Mouse (Mus musculus) kidney, postnatal 0 days (tissue): Measurements from ENCODE around the gene Slc50a1. TPM values are rescaled to one million over a fixed set of nuclear protein-coding genes. Genes with fewer than 3 reads are reported as not detected.
A peak's percentile ranks its signal among the peaks of the same experiment; 100 is the strongest.

Experiments
- ATAC-seq: fragments of 200-750 bp; cut with Nextera tagmentation; replicated peaks from 2 replicates; pipeline ENCODE4 v1.8.0; 2017; ENCODE audit warnings: low read depth, moderate number of reproducible peaks, moderate TSS enrichment, moderate library complexity; ENCODE audit not compliant: low FRiP score
- DNase-seq: peaks from one replicate; pipeline ENCODE4 v3.0.0-alpha.2; 2016; ENCODE audit warnings: low spot score
- H3K27ac ChIP-seq: fragments of 300-500 bp; sonication (generic); 2 replicates; pipeline ENCODE4 v1.5.1; 2014; ENCODE audit warnings: mild to moderate bottlenecking
- H3K27me3 ChIP-seq: fragments of 300-500 bp; sonication (generic); 2 replicates; pipeline ENCODE4 v1.6.1; 2014; ENCODE audit warnings: low read length, mixed read lengths; ENCODE audit not compliant: insufficient read depth
- H3K36me3 ChIP-seq: fragments of 300-500 bp; sonication (generic); 2 replicates; pipeline ENCODE4 v1.6.1; 2014; ENCODE audit warnings: low read length, mixed read lengths; ENCODE audit not compliant: insufficient read depth
- H3K4me1 ChIP-seq: fragments of 300-500 bp; sonication (generic); replicated peaks from 2 replicates; pipeline ENCODE4 v1.6.1; 2014; ENCODE audit warnings: antibody characterized with exemption, low read length, mixed read lengths; ENCODE audit not compliant: insufficient read depth
- H3K4me2 ChIP-seq: fragments of 300-500 bp; sonication (generic); 2 replicates; pipeline ENCODE4 v1.6.1; 2014; ENCODE audit warnings: mild to moderate bottlenecking, low read length, moderate library complexity, mixed read lengths
- H3K4me3 ChIP-seq: fragments of 300-500 bp; sonication (generic); replicated peaks from 2 replicates; pipeline ENCODE4 v1.5.1; 2014; ENCODE audit warnings: low read depth, low read length
- H3K9ac ChIP-seq: fragments of 300-500 bp; sonication (generic); 2 replicates; pipeline ENCODE4 v1.6.1; 2014; ENCODE audit warnings: low read depth, low read length
- H3K9me3 ChIP-seq: fragments of 300-500 bp; sonication (generic); replicated peaks from 2 replicates; pipeline ENCODE4 v1.6.1; 2016; ENCODE audit warnings: low read length, inconsistent platforms, mixed read lengths
- CTCF ChIP-seq: IDR thresholded peaks from 2 replicates; pipeline ENCODE4 v1.5.1; 2016; ENCODE audit warnings: antibody characterized with exemption, low read depth, mild to moderate bottlenecking, moderate library complexity
- WGBS: fragments of 180-500 bp; shearing (Covaris S2); extraction: QIAGEN DNeasy Blood & Tissue Kit; methylation state at CpG from one replicate; pipeline ENCODE4 v1.1.7; 2014; 5-methylcytosine and 5-hydroxymethylcytosine counted together
- polyA plus RNA-seq: library from polyadenylated mRNA; unstranded; fragments of >200 nt; fragmentation: Nextera tagmentation; extraction: Ambion mirVana; gene quantifications from 2 replicates; pipeline ENCODE4 v1.2.1, GENCODE M21; 2015

Gene Slc50a1
- polyA plus RNA-seq, 1 experiment from 2014 or later = 82.2 TPM

DNA sequence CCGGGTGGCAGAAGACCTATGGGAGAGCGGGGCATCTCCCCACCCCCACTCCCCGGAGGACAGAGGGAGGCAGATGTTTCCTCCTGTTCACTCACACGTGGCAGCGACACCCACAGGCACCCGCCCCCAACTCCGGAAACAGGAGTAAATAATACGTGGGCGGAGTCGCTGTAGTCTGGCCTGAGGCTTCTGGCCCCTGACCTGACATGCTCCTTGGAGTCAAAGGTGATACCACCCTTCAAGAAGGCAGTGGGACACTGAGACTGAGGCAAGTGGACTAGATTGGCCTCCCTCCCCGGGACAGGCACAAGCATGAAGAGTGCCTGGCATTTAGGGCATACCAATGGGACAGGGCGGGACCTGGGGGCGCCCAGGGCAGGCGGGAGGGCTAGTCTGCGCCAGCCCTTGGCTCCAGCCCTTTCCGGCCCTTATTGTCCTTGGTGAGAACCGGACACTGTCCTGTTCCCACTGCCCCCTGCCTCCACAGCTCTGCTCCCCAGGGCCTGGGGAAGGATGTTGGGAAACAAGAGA lies 18.9 kb downstream of the Slc50a1 start:
- WGBS = 1% methylated on average over 17 of the region's 17 CpGs
- no peaks in the 10 kb centered on the region for H3K9me3 ChIP-seq
- ATAC-seq (peak; percentile 57), DNase-seq (peak; percentile 82)
- H3K27me3 ChIP-seq = no peaks in the 10 kb centered on the region
- no peak overlapping the region for H3K4me3 ChIP-seq
- peak overlapping the region; percentile 64 for H3K27ac ChIP-seq
- H3K4me1 ChIP-seq = peaks cover 14% of the 10 kb centered on the region
- TF ChIP-seq CTCF = no peak; the same call in 1 of the 2 replicates
- no peak overlapping the region for H3K9ac ChIP-seq
- H3K4me2 ChIP-seq = peak overlapping the region; percentile 29
- H3K36me3 ChIP-seq = no peaks in the 10 kb centered on the region

DNA sequence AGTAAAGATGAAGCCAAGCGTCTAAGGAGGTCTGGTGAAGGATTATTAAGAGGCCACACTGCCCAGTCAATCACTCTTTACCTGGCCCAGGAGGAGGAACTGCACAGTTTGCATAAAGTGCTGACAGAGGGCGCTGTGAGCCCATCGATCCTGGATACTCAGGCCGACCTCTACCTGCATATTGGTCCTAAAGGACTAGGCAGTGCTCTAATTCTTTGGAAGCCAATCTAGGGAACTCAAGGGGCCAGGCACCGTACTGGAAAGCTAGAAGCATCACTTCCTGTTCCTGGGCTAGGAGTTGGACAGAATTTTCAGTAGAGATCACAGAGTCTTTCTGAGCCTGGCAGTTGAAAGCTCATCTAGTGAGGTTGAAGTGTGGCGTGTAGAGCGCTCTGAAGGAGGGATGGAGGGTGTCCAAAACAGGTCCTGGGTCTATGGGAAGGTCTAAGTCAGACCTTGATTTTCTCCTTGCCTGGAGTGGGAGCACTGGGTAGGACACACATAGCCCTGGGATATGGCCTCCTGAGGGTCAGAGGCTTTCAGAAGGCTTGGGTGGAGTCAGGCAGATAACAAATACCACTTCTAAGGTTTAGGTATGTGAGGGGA lies 19.8 kb downstream of the Slc50a1 start:
- Histone ChIP-seq H3K9ac (no peak overlapping the region), H3K9me3 (no peaks in the 10 kb centered on the region), H3K36me3 (no peaks in the 10 kb centered on the region), H3K4me3 (no peak overlapping the region), H3K27ac (peak overlapping the region; percentile 77), H3K27me3 (no peaks in the 10 kb centered on the region), H3K4me1 (peaks cover 14% of the 10 kb centered on the region), H3K4me2 (0 out of 2 replicates have a peak overlapping the region, but pooled peaks have one; percentile 29)
- 19% methylated on average over 7 of the region's 7 CpGs for WGBS
- peak; percentile 17; the same call in 1 of the 2 replicates for ATAC-seq
- DNase-seq = peak; percentile 79
- TF ChIP-seq CTCF = peak; percentile 88

DNA sequence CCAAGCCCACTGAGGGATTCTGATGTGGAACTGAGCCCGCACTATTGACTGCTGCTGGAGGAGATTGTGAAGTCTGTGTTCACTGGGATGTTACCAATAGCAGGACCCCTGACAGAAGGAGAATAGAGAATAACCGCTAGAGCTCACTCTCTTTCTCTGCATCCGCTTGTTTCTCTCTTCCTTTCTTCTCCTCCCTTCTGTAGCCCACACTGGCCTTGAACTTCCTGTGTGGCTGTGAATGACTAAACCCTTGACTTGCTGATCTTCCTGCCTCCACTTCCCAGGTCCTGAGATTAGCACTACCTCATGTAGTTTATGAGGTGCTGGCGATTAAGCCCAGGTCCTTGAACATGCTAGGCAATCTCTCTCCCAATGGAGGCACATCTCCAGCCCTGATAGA lies 22.9 kb downstream of the Slc50a1 start:
- Histone ChIP-seq H3K4me3 (no peak overlapping the region), H3K9me3 (no peaks in the 10 kb centered on the region), H3K36me3 (no peaks in the 10 kb centered on the region), H3K9ac (peak overlapping the region; percentile 72; the same call in 1 of the 2 replicates), H3K27ac (no peak overlapping the region), H3K4me1 (peaks cover 29% of the 10 kb centered on the region), H3K27me3 (no peaks in the 10 kb centered on the region), H3K4me2 (peak overlapping the region; percentile 80)
- TF ChIP-seq CTCF = no peak
- DNase-seq = no peak
- no peak for ATAC-seq
- whole genome bisulfite sequencing = 77% methylated on average over 4 of the region's 4 CpGs

DNA sequence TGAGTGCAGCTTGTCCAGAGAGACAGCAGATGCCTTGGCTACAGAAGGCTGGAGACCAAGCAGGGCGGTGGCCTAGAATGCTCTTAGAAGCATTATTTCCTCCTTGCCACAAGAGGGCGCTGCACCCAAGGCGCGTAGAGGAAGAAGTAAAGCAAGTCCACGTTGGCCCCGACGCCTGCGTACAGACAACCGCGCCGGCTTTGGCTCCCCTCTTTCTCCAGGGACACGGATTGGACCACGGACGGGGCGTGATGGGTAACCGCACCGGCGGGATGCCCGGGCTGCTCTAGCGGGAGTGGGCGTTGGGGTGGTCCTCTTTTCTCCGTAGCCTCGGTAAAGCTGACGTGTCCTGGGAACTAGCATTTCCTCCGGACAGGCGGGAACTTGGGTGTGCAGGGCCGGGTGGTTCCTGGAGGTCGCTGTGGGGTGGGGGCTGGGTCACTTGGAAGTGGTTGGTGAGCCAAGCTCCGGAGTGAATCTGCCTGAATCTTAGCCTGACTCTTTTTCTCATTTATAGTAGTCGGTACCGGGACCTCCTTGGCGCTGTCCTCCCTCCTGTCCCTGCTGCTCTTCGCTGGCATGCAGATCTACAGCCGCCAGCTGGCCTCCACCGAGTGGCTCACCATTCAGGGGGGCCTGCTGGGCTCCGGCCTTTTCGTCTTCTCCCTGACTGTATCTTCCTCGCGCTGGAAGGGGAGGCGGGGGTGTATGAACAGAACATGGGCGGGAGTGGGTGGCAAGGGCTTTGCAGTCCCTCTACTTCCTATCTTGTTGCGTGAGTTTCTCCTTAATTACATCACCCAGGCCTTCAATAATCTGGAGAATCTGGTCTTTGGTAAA lies 23.9 kb downstream of the Slc50a1 start, which contains the start of gene Trim46:
Gene Trim46, minus strand, starts transcription at position 49 of the 840 bp plus-strand sequence.
- Histone ChIP-seq H3K36me3 (no peaks in the 10 kb centered on the region), H3K4me1 (peaks cover 25% of the 10 kb centered on the region), H3K27me3 (no peaks in the 10 kb centered on the region), H3K9ac (peak within 1 kb of the TSS; percentile 72), H3K4me3 (peak within 1 kb of the TSS; percentile 76), H3K9me3 (no peaks in the 10 kb centered on the region), H3K4me2 (peak within 1 kb of the TSS; percentile 80), H3K27ac (peak within 1 kb of the TSS; percentile 62)
- WGBS = under 1% methylated on average over 42 of the region's 42 CpGs
- peak; percentile 99 for TF ChIP-seq CTCF
- DNase-seq (peak; percentile 97), ATAC-seq (peak; percentile 30)

DNA sequence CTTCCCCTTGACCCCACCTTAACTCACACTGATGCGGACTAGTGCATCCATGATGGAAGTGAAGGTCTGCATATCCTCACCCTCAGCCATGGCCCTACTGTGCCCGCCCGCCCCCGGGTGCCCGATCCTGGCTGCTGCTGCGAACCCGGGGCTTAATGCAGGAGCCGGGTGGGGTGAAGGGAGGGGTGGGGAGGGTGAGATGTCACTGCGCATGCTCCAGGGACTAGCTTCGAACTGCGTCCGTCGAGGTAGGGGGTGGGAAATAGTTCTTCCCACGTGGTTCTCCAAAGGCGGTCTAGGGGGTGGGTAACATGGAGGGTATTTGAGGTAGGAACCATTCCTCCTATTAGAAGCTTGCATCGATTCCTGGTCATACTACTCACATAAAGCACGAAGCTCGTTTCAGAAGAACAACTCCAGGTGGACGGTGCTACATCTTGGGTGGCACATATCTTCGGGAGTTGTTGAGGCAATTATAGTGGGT lies 24.6 kb downstream of the Slc50a1 start, which contains the start of gene Krtcap2:
Gene Krtcap2, plus strand, starts transcription at position 279 of the 484 bp plus-strand sequence.
- 3% methylated on average over 20 of the region's 20 CpGs for WGBS
- peaks cover 18% of the 10 kb centered on the region for H3K4me1 ChIP-seq
- DNase-seq (no peak), ATAC-seq (peak; percentile 11; the same call in 1 of the 2 replicates)
- H3K9me3 ChIP-seq = no peaks in the 10 kb centered on the region
- peak within 1 kb of the TSS; percentile 62 for H3K27ac ChIP-seq
- peak within 1 kb of the TSS; percentile 72 for H3K9ac ChIP-seq
- no peak for TF ChIP-seq CTCF
- peak within 1 kb of the TSS; percentile 76 for H3K4me3 ChIP-seq
- no peaks in the 10 kb centered on the region for H3K27me3 ChIP-seq
- peak within 1 kb of the TSS; percentile 80 for H3K4me2 ChIP-seq
- no peaks in the 10 kb centered on the region for H3K36me3 ChIP-seq
